Mouse (Mus musculus): Measurements from ENCODE around the gene Fbxw8. TPM values are rescaled to one million over a fixed set of nuclear protein-coding genes. Genes with fewer than 3 reads are reported as not detected.

Gene Fbxw8
- polyA plus RNA-seq, 1 experiment from 2014 or later: 8.1 TPM

GRCm38 (mm10) chr5:118156976-118157375 is 1.7 kb upstream of the Fbxw8 start:
- DNase-seq (ENCODE audit: low spot score): no peak

- DNase-seq (ENCODE audit: low spot score): no peak
Observed at GRCm38 (mm10) chr5:118155565-118155947, 292 bp upstream of the Fbxw8 start.

DNA sequence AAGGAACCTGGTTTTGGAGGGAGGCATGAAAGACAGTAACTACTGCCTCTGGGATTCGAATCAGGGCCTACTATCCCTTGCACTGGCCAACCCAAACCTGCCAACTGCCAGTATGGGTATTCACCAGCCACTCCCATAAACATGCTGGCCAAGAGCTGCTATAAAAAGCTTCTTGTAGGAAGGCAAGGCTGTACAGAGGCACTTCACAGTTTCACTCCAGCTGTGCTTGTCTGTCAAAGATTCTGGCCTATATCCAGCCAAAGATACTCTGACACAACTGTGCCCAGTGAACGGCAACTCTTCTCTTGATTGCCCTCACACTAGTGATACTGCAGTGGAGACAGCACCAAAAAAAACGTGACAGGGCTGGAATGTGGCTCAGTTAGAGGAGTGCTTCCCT is 5.6 kb downstream of the Fbxw8 start:
- DNase-seq (ENCODE audit: low spot score): no peak

- DNase-seq (ENCODE audit: low spot score): no peak
Observed at GRCm38 (mm10) chr5:118147264-118147663, 8.0 kb downstream of the Fbxw8 start.

- no peak for DNase-seq (ENCODE audit: low spot score)
Observed at GRCm38 (mm10) chr5:118145999-118146679, 9.1 kb downstream of the Fbxw8 start.

DNA sequence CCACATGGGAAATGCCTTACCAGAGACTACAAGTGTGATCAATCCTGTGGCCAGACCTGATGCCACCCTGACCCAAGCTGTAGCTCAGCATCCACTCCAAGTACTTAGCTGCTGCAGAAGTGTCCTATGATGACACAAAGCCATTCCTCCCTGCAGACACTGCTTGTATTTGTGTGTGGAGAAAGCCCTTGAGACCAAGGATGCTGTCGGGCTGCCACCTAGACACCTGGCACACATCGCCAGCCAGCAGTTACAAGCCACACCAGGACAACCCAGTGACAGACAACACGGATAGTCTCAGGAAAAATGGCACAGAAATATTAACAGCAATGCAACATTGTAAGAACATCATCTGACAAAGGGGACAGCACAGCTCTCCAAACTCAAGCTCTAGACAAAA is 9.8 kb downstream of the Fbxw8 start:
- no peak for DNase-seq (ENCODE audit: low spot score)

GRCm38 (mm10) chr5:118144770-118145169 is 10.5 kb downstream of the Fbxw8 start:
- DNase-seq (ENCODE audit: low spot score): no peak

DNA sequence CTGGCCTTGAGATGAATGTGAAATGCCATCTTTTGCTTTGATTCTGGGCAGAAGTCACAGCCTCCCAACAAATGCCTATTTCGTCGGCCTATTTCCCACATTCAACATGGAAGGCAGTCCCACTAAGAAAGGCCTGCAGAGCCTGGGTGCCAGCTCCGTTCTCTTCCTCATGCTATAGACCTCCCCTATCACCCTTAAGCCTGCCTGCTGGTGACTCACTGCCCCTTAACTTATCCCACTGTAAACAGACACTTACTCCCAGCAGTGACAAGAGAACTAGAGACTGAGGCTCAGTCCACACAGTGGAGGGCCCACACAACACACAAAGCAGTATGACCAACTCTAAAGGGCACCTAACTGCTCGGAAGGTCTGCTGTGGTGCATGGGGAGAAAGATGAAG is 10.9 kb downstream of the Fbxw8 start:
- DNase-seq (ENCODE audit: low spot score): no peak

DNA sequence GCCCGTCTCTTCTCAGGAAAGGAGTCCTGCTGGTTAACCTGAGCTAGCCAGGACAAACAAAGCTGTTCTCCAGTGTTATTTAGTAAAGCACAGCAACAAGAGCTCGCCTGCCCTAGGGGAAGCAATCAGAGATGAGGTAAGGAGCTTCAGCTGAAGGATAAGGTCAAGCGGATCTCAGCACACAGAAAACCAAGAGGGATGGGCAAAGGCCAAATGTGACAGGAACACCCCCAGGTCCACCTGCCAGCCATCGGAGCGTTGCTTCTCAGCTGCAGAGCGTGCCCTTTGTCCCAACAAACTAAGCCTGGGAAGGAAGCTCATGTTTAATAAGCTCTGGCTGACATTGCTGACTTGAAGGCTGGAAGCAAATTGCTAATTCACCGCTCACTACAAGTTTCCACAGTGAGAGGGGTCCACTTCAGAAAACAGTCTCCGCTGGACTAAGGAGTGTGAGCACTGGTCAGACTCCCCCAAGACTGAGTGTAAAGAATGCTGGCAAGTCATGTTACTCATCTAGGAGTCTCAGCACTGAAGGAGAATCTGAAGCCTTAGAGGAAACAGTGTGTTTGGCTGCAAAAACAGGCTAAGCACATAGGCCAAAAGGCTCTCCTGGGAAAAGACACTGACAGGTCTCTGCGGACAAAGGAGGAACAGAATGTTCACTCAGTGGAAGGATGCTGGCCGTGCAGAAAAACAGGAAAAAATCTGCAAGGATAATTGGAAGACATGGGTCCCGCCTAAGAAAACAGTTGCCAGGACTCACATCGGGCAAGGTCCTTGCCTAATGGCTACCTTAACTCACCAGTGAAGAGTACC is 11.8 kb downstream of the Fbxw8 start:
- DNase-seq (ENCODE audit: low spot score): no peak

DNA sequence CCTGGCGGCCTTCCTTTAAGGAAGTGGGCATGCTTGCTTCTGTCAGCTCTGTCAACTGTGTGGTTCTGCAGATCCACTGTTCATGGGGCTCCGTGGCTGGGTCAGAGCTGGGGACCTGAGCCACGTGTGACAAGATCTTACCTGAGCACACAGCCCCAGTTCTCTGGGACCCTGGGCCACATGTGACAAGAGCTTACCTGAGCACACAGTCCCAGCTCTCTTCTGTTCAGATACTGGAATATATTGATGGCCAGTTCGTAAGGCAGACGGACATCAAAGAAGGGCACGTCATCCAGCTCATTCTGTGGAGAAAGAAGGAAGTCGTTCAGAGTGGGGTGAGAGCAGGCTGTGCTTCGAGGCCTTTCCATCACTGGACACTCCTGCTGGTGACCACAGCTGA is 12.8 kb downstream of the Fbxw8 start:
- DNase-seq (ENCODE audit: low spot score): no peak

DNA sequence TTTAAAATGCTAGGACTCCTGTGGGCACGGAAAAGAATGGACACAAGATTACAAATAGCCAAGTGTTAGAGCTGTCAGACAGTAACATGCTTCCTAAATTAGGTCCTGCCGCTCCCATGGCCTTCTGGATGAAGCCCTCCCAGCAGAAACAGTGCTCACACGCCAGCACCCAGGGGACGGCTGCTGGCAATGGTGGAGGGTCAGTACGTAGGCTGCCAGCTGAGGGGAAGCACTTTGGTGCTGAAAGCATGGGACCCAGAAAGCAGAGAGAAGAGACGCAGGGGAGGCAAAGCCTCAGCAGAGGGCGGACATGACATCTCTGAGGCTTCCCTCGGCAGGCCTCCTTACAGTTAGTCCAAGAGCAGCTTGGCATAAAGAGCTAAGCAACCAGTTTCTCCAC is 15.6 kb downstream of the Fbxw8 start:
- DNase-seq (ENCODE audit: low spot score): no peak

GRCm38 (mm10) chr5:118136391-118136790 is 18.9 kb downstream of the Fbxw8 start:
- no peak for DNase-seq (ENCODE audit: low spot score)

GRCm38 (mm10) chr5:118128651-118129050 is 26.6 kb downstream of the Fbxw8 start:
- no peak for DNase-seq (ENCODE audit: low spot score)

GRCm38 (mm10) chr5:118128208-118128607 is 27.1 kb downstream of the Fbxw8 start:
- DNase-seq (ENCODE audit: low spot score): no peak

DNA sequence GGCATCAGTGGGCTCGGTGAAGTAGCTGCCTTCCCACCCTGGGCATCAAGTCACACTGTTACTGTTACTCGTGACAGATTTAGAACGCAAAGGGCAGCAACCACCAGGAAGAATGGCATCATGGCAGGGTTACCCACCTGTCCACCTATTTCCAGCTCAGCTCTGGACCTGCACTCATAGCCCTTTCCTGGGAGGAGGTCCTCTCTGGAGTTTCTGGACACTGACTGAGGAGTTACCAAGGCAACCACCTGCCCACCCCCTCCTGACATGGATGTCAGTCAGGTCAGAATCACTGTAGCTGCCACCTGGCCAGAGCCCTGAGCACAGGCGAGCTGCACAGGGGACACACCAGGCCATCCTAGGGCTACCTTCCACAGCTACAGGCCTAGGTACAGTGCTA is 28.6 kb downstream of the Fbxw8 start:
- no peak for DNase-seq (ENCODE audit: low spot score)

- DNase-seq (ENCODE audit: low spot score): no peak
Observed at GRCm38 (mm10) chr5:118123096-118123495, 32.2 kb downstream of the Fbxw8 start.

DNA sequence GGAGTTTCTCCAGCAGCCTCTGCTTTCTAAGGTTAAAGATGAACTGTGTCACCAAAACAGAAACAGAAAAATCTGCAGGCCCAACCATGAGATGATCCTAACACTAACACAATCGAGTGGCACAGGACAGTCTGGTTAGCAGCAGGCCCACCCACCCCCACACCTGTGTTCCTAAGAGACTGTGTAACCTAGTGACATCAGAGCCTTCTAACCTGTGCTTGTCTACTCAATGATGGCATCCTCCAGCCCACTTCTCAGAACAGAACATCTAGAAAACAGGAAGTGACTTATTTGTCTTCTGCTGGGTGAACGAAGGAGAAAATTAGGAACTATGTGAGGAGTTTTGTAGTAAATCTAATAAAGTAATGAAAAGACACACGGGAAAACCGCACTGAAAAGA is 33.3 kb downstream of the Fbxw8 start:
- no peak for DNase-seq (ENCODE audit: low spot score)

GRCm38 (mm10) chr5:118120670-118121069 is 34.6 kb downstream of the Fbxw8 start:
- no peak for DNase-seq (ENCODE audit: low spot score)

- DNase-seq (ENCODE audit: low spot score): no peak
Observed at GRCm38 (mm10) chr5:118118922-118119321, 36.3 kb downstream of the Fbxw8 start.

DNA sequence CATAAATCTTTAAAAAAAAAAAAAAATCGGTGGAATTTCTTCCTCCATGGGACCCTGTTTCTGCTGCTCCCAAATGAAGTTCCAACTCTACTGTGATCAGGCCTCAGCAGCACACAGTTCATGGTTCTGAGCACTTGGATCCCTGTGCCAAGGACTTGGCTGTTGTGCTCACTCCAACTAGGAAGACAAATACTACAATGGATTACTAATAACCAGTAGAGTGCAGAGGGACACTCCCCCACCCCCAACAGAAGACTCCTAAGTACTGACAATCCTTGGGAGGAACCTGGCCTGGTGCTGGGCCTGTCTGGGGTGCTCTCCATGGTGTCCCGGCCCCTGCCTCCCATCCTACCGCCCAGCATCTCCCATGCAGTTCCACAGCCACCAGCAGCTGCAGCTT is 36.9 kb downstream of the Fbxw8 start:
- no peak for DNase-seq (ENCODE audit: low spot score)

DNA sequence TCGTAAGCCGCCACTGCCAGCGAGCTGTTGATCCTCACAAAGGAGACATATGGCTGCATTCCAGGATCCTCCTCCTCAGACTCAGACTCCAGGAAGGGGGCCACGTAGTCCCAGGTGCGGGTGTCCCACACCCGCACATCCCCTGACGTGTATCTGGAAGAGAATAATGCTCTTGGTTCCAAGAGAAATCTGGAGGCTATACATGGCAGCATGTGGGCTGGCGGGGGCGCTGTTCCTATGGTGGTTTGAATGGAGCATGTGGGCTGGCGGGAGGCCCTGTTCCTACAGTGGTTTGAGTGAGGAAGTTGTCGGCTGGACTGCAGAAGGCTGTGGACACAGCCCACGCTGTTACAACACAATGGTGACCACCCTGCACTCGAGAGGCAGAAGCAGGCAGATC is 41.6 kb downstream of the Fbxw8 start:
- no peak for DNase-seq (ENCODE audit: low spot score)

GRCm38 (mm10) chr5:118113043-118113442 is 42.2 kb downstream of the Fbxw8 start:
- no peak for DNase-seq (ENCODE audit: low spot score)

Measured in thymus, postnatal 0 days (tissue).